Mouse (Mus musculus) liver, embryonic 16.5 days (tissue): ENCODE data around the gene Pde10a. TPM values are rescaled to one million over a fixed set of nuclear protein-coding genes. Genes with fewer than 3 reads are reported as not detected.

Source experiments
- ATAC-seq: fragments of 200-750 bp; cut with Nextera tagmentation; 2 replicates; pipeline ENCODE4 v1.8.0; 2017; ENCODE audit warnings: low read depth, mild to moderate bottlenecking, moderate number of reproducible peaks, moderate library complexity
- H3K27ac ChIP-seq: fragments of 300-500 bp; sonication (generic); 2 replicates; pipeline ENCODE4 v1.5.1; 2014; ENCODE audit warnings: mild to moderate bottlenecking, low read length
- H3K27me3 ChIP-seq: fragments of 300-500 bp; sonication (generic); 2 replicates; pipeline ENCODE4 v1.6.1; 2014; ENCODE audit warnings: low read depth, low read length, mixed read lengths; ENCODE audit not compliant: control insufficient read depth, insufficient read depth
- H3K36me3 ChIP-seq: fragments of 300-500 bp; sonication (generic); 2 replicates; pipeline ENCODE4 v1.6.1; 2014; ENCODE audit warnings: mild to moderate bottlenecking; ENCODE audit not compliant: control insufficient read depth, insufficient read depth
- H3K4me1 ChIP-seq: fragments of 300-500 bp; sonication (generic); 2 replicates; pipeline ENCODE4 v1.6.1; 2014; ENCODE audit warnings: low read depth, low read length, mixed read lengths; ENCODE audit not compliant: control insufficient read depth
- H3K4me2 ChIP-seq: fragments of 300-500 bp; sonication (generic); 2 replicates; pipeline ENCODE4 v1.6.1; 2014; ENCODE audit warnings: low read depth, low read length, mixed read lengths
- H3K4me3 ChIP-seq: fragments of 300-500 bp; sonication (generic); 2 replicates; pipeline ENCODE4 v1.5.1; 2014; ENCODE audit warnings: low read depth, mild to moderate bottlenecking, low read length
- H3K9ac ChIP-seq: fragments of 300-500 bp; sonication (generic); 2 replicates; pipeline ENCODE4 v1.6.1; 2014; ENCODE audit warnings: low read depth, low read length
- H3K9me3 ChIP-seq: fragments of 300-500 bp; sonication (generic); replicated peaks from 2 replicates; pipeline ENCODE4 v1.6.1; 2016; ENCODE audit warnings: low read length; ENCODE audit not compliant: control insufficient read depth
- WGBS: fragments of 180-500 bp; shearing (Covaris S2); extraction: QIAGEN DNeasy Blood & Tissue Kit; methylation state at CpG from one replicate; pipeline ENCODE4 v1.1.7; 2014; ENCODE audit not compliant: insufficient replicate concordance; 5-methylcytosine and 5-hydroxymethylcytosine counted together
- polyA plus RNA-seq: library from polyadenylated mRNA; unstranded; fragments of >200 nt; fragmentation: Nextera tagmentation; extraction: Ambion mirVana; gene quantifications from 2 replicates; pipeline ENCODE4 v1.2.1, GENCODE M21; 2015

The Pde10a gene
- polyA plus RNA-seq, 1 experiment from 2014 or later = 0.89 TPM

DNA sequence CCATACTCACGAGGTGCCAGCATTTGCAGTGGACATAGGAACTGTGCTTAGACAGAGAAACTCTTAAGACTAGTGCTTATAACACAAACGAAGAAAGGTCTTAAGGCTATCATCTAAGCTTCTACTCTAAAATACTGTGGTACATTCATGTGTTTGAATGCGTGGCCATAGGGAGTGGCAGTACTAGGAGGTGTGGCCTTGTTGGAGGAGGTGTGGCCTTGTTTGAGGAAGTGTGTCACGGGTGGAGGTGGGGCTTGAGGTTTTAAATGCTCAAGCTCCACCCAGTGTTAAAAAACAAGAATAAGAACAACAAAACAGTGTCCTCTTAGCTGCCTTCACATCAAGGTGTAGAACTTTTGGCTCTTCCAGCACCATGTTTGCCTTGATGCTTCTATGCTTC is 31.7 kb upstream of the Pde10a start:
- Histone ChIP-seq H3K9me3 (no peaks in the 10 kb centered on the region), H3K27ac (no peak overlapping the region), H3K4me3 (no peak overlapping the region), H3K27me3 (no peaks in the 10 kb centered on the region), H3K9ac (no peak overlapping the region), H3K4me2 (no peak overlapping the region), H3K36me3 (no peaks in the 10 kb centered on the region), H3K4me1 (no peaks in the 10 kb centered on the region)
- WGBS = 63% methylated on average over 4 of the region's 4 CpGs
- ATAC-seq = no peak

DNA sequence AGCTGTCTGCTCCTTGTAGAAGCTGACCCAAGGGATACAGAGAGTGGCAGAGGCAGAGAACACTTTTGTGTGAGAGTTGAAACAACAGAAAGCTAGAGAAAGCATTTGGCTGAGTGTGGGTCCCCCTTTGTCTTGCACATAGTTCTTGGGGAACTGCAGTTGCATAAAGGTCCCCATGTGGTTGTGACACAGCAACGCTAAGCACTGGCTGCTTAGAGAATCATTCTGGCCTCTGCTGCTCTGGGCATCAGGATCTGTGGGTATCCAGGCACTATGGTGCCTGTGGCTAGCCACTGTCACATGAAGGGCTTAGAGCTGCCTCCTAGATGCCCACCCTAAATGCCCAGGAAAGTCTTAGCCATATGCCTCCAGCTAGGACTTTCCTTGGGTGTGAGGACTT is 27.0 kb upstream of the Pde10a start:
- Histone ChIP-seq H3K4me2 (no peak overlapping the region), H3K4me1 (no peaks in the 10 kb centered on the region), H3K4me3 (no peak overlapping the region), H3K27ac (no peak overlapping the region), H3K27me3 (no peaks in the 10 kb centered on the region), H3K9me3 (no peaks in the 10 kb centered on the region), H3K36me3 (no peaks in the 10 kb centered on the region), H3K9ac (no peak overlapping the region)
- no peak for ATAC-seq
- WGBS = 50% methylated on average over 1 of the region's 1 CpGs

- Histone ChIP-seq H3K4me3 (no peak overlapping the region), H3K9me3 (no peaks in the 10 kb centered on the region), H3K4me1 (no peaks in the 10 kb centered on the region), H3K27me3 (no peaks in the 10 kb centered on the region), H3K36me3 (no peaks in the 10 kb centered on the region), H3K4me2 (no peak overlapping the region), H3K9ac (no peak overlapping the region), H3K27ac (no peak overlapping the region)
- 33% methylated on average over 5 of the region's 5 CpGs for WGBS
- no peak for ATAC-seq
These were observed 26.5 kb upstream of the Pde10a start for GRCm38 (mm10) chr17:8498655-8499054.

- H3K9me3 ChIP-seq = no peaks in the 10 kb centered on the region
- H3K4me1 ChIP-seq = no peaks in the 10 kb centered on the region
- no peak for ATAC-seq
- H3K4me3 ChIP-seq = no peak overlapping the region
- no peaks in the 10 kb centered on the region for H3K27me3 ChIP-seq
- no peak overlapping the region for H3K4me2 ChIP-seq
- H3K36me3 ChIP-seq = no peaks in the 10 kb centered on the region
- no peak overlapping the region for H3K9ac ChIP-seq
- WGBS = 57% methylated on average over 4 of the region's 4 CpGs
- H3K27ac ChIP-seq = no peak overlapping the region
These were observed 25.5 kb upstream of the Pde10a start for GRCm38 (mm10) chr17:8499564-8500117.

DNA sequence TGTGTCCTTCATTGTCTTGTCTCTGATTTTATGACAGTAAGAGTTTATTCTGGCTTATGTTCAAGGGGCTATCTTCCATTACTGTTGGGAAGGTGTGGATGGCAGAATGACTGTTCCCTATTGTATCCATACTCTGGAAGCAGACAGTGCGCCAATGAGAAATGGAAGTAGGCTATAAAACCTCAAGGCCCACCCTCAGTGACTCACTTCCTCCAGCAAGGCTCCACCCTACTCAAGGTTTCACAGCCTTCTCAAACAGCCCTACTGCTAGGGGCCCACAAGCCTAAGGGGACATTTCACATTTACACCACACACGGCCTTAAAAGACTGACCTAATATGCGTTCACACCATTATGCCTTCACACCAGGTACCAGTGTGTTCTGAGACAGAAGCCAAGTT is 20.8 kb upstream of the Pde10a start:
- H3K4me1 ChIP-seq = no peaks in the 10 kb centered on the region; the same call in 1 of the 2 replicates
- no peak for ATAC-seq
- no peak overlapping the region for H3K4me2 ChIP-seq
- no peak overlapping the region for H3K4me3 ChIP-seq
- H3K9me3 ChIP-seq = no peaks in the 10 kb centered on the region
- H3K27me3 ChIP-seq = no peaks in the 10 kb centered on the region
- no peak overlapping the region for H3K27ac ChIP-seq
- no peaks in the 10 kb centered on the region for H3K36me3 ChIP-seq
- 64% methylated on average over 3 of the region's 3 CpGs for WGBS
- H3K9ac ChIP-seq = no peak overlapping the region

- no peaks in the 10 kb centered on the region for H3K36me3 ChIP-seq
- no peaks in the 10 kb centered on the region for H3K27me3 ChIP-seq
- peak overlapping the region; percentile 54 for H3K4me2 ChIP-seq
- no peak overlapping the region for H3K9ac ChIP-seq
- H3K27ac ChIP-seq = no peak overlapping the region
- no peaks in the 10 kb centered on the region; the same call in 1 of the 2 replicates for H3K4me1 ChIP-seq
- H3K4me3 ChIP-seq = peak overlapping the region; percentile 19; the same call in 1 of the 2 replicates
- WGBS = 1% methylated on average over 20 of the region's 20 CpGs
- ATAC-seq = peak; percentile 61; the same call in 1 of the 2 replicates
- H3K9me3 ChIP-seq = no peaks in the 10 kb centered on the region
These were observed 19.3 kb upstream of the Pde10a start for GRCm38 (mm10) chr17:8505669-8506426.

- no peak for ATAC-seq
- H3K4me2 ChIP-seq = no peak overlapping the region
- no peak overlapping the region for H3K9ac ChIP-seq
- H3K27ac ChIP-seq = no peak overlapping the region
- H3K4me3 ChIP-seq = no peak overlapping the region
- H3K4me1 ChIP-seq = no peaks in the 10 kb centered on the region; the same call in 1 of the 2 replicates
- H3K27me3 ChIP-seq = no peaks in the 10 kb centered on the region
- WGBS = 51% methylated on average over 6 of the region's 6 CpGs
- no peaks in the 10 kb centered on the region for H3K9me3 ChIP-seq
- no peaks in the 10 kb centered on the region for H3K36me3 ChIP-seq
These were observed 18.4 kb upstream of the Pde10a start for GRCm38 (mm10) chr17:8506726-8507125.

DNA sequence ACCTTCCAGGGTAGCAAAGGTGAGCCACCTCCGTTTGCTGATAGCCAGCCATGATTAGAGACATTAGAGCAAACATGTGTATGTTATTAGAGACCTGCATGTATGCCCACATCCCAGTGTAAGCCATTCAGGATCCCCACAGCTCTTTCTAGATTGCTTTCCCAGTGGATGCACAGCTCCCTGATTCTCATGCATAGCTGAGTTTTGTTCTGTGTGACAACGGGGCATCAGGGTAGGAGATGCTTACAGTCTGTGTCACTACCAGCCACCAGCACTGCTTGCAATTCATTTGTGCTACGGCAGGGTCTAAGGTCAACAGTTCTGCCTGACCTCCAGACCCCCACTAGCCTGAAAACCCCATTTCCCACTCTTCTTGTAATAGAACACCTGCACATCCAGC is 17.5 kb upstream of the Pde10a start:
- Histone ChIP-seq H3K4me1 (no peaks in the 10 kb centered on the region; the same call in 1 of the 2 replicates), H3K4me3 (no peak overlapping the region), H3K36me3 (no peaks in the 10 kb centered on the region), H3K4me2 (no peak overlapping the region), H3K9ac (no peak overlapping the region), H3K9me3 (no peaks in the 10 kb centered on the region), H3K27ac (no peak overlapping the region), H3K27me3 (no peaks in the 10 kb centered on the region)
- ATAC-seq = no peak
- WGBS = 27% methylated on average over 3 of the region's 3 CpGs
